Mouse (Mus musculus) gastrocnemius, adult 8-10 months (tissue): Measurements from ENCODE around the gene Zbtb7b. TPM values are rescaled to one million over a fixed set of nuclear protein-coding genes. Genes with fewer than 3 reads are reported as not detected.

Experiments
- DNase-seq, 2 experiments: peaks; one replicate each; pipeline ENCODE4 v3.0.0; 2022; ENCODE audit warnings: low spot score in 2 of 2
- total RNA-seq, 4 experiments: library from RNA; stranded (reverse); gene quantifications; 2 replicates each; pipeline ENCODE4 v1.2.4; 2022

Gene Zbtb7b
- total RNA-seq, 4 experiments from 2014 or later, result 24.0 to 29.5 (median 27.7) TPM

DNA sequence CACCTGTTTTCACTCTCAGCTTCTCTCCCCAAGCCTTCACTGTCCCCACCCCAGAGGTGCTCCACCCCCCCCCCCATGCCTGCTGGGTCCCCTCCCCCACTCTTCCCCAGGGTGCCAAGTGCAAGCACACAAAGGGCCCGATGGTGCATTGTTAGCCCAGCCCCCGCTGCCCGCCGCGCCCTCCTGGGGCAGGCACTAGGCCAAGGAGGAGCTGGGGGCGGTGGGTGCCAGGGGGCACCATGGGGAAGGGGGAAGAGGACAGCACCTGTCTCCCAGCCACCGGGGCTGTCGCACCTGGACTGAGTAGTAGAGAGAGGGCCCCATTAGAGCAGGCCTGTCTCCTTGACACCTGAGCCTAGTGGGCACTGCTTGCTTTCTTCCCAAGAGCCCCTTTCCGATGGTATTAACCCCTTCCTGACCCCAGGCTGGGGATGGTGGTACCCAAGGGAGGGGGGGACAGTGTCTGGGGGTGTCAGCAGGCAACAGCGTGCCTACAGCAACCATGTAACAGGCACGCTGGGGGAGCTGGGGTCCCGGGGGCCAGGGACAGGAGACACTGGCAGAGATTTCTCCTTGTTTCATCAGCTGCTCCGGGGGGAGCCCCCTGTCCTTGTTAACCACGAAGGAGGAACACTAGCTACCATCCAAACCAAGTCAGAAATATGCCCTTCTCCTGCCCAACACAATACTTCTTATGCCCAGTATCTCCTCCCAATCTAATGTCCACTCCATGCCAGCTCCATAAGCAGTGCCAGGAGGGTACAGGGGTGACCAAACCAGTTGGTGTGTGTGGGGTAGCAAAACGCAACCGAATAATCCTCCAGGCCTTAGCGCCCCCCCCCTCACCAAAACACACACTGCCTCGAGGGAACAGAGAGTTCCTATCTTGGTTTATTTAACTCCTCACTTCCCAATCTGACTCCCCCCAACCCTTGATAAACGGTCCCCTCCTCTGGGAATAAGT is 3.6 kb downstream of the Zbtb7b start:
- DNase-seq, result no peak

DNA sequence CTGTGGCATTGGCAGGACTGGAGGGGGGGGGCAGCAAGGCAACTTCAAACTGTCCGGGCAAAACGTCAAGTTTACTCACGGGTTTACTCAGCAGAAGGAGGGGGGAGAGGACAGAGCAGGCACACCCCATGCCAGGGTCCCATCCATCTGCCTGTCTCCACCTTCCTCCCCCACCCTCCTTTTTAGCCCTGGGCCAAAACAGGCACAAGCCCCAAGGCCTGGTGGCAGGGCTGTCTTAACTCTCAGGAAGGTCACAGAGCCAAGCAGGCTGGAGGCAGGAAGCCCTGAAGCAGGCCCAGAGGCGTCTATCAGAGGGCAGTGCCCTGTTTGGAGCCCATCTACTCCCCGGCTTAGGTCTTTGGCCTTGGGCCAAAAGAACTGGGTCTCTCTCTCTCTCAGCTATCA is 4.5 kb downstream of the Zbtb7b start:
- DNase-seq, result peak; percentile 47 to 65

DNA sequence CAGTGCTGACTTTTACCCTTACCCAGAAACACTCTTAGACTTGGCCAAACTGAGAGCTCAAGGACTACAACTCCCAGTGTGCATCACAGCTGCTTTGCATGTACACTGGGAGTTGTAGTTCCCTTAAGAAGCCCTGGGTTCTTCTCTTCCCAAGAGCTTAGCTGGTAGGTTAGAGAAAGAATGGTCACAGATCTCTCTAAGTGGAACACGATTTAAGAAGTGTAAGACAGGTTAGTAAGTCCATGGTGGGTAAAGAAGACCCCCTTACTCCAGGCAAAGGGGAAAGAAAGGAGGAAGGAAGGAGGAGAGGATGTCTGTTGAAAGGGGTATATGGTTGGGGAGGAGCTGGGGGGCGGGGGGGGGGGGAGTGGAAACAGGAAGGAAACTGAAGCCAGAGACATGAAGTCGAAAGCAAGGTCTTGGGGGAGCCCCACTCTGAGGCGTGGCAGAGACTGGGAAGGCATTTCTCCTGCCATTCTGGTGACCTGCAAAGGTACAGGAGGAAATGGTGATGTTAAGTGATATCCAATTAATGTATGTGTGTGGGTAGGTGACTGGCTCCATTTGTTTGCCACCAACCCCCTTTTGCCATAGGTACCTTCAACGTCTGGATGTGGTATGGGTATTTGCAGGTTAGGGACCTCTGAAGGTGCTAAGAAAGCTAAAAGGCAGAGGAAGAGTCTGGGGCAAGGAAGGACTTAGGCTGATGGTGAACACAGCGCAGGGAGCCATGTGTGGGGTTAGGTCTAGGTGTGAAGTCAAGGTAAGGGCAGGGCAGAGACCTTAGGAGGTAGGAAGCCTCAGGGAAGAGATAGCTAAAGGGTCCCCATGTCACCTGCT is 5.5 kb downstream of the Zbtb7b start:
- DNase-seq, result no peak

DNA sequence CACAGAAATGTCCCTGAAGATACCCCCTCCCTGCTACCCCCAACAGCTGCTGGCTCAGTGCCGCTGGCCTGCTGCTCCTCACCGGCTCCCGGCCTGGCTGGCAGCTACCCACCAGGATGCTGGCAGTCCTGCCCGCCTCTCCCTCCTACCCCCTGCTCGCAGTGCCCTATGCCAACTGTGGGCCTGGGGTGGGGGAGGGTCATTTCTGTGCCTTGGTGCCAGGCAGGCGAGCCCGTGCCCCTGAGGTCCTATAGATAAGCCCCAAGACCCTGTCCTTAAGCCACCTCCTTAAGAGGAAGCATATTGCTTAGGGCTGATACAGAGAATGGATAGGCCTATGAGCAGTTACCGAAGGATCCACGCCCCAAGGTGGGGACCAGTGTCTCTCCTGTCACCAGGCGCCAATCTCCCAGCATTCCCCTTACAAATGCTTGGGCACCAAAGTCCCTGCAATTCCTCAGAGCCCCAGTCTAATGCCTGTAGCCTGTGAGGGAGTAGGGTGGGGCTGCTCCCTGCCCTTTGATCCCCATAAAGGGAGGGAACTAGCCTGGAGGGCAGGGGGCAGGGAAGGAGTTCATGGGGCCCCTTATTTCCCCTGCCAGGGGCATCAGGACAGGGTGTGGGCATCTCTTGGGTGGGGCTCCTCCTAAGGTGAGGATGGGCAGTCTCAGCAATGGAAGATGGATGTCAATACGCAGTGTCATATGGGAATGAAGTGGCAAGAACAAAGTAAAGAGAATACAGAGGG is 6.3 kb downstream of the Zbtb7b start:
- peak; percentile 61 to 84 for DNase-seq

DNA sequence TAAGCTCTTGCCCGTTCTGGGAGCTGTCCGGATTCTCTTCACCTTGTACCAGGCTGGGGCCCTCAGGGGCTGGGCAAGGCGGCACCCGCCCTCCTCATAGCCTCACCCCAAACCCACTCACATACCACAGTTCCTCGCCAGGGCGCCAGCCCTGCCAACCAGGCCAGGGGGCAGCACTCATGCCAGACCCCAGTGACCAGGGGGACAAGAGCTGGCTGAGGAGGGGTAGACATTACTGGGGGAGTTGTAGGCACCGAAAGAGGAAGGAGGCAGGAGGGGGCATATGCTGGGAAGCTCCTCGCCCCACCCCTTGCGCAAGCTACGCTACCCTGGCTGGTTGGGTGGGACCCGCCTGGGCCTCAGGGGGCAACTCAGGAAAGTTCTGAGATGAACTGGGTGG is 6.9 kb downstream of the Zbtb7b start:
- peak in 1 of 2 experiments; percentile 43 for DNase-seq

DNA sequence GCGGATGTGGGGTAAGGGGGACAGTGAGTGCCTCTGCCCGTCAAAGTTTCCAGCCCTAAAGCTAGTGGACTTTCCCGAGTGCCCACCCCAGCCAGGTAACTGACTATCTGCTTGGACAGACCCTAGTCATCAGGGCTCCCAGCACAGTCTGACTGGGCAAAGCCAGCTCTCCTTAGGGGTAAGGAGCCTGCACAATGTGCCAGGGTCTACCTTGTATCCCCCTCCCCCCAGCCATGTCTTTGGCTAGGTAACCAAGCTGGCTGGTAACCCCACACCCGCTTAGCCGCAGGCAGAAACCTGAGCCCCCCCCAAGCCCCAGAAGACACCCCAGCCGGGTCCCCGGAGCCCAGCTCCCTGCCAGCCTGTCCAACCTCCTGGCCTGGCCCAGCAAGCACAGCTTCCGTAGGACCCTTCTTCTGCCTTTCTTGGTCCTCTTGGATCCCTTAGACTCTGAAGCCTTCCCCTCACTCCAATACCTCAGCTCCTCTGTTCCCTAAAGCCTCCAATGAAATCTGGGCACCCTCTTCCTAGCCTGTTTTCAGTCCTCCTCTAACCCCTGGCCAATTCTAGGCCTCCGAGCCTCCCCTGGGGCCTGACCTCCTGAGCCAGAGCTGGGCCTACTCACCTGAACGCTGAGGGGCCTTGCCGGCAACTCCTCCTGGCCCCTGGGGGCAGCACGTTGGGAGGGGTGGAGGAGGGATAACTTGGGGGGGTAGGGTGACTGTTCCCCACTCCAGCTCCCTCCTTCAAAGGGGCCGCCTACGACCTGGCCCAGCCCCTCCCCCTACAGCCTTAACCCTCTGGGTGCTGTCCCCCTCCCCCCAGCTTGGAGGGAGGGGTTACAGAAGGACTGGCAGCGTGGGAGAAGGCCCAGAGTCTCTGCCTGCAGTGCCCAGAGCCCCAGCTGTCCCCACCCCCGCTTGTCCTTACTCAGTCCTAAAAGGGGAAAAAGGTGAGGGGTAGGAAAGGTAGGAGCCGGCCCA is 7.8 kb downstream of the Zbtb7b start:
- peak in 1 of 2 experiments; percentile 53 for DNase-seq

DNA sequence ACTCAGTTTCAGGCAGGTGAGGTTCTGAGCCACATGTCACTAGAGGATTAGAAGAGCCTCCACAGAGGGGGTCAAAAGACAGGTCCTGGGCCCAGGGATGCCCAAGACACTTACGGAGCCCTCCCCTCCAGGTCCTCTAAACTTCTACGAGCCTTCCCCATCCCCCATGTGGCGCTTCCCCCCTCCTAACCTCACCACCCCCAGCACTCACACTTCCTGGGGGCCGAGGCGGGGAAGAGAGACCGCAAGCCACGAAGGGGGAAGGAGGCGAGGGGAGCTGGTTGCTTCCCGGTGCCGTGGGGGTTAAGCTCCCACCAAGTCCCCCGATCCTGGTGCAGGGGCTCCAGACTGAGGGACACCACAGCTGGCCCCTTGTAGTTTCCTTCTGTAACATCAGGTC is 9.1 kb downstream of the Zbtb7b start:
- no peak for DNase-seq

DNA sequence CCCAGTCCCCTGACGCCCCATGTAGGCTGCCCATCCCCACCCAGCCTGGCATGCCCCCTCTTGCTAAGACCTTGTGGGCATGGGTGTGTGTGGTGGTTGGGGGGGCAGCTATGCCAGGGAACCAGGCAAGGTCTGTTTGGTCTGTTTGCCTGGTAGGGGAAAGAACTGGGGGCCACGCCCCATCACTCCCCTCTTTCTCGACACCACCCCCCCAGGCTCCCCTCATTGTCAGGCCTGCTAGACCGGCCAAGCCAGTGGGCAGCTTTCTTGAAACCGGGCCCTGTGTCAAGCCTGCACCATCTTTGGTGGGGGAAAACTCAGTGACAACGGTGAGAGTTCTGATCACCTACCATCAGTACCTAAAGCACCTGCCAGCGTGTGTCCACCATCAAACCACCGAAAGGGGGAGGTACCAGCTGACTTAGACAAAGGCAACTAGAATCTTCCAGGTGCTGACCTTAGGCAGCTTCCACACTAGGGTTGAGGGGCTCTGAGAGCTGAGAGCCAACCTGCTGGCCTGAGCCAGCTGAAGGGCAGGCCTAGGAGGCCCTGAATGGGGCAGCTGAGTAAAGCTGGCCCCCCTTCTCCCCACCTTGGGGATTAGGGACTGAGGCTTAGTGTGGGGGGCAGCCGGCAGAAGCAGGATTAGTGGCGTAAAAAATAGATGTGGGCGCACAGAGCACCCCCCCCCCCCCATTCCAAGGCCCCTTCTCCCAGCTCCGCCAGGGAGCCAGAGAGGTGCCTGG is 10.1 kb downstream of the Zbtb7b start:
- DNase-seq, result no peak

DNA sequence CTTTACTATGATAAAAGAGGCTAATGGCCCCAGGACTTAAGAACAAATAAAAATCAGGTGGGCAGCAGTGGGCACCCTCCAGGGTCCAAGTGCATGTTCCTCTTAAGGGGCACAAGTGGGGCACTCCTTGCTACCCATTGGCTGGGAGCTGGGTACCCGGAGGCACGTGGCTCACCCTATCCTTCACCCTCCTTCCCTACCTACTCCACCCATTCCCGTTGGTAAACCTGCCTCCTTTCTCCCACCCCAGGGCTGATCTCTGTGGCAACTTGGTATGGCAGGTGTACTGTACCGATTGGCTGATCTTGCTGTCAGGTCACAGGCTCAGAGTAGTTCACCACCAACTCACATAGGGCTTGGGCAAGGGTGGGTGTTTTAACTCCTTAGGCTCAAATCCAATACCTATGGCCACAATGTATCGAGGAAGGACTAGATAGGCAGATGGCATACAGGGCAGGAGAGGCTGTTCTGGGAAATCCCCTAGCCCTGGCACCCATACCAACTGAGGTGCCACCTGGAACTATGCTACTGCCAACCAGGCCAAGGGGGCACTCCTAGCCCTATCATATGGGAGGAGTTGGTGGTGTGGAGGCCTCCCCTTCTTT is 10.8 kb downstream of the Zbtb7b start:
- no peak for DNase-seq

DNA sequence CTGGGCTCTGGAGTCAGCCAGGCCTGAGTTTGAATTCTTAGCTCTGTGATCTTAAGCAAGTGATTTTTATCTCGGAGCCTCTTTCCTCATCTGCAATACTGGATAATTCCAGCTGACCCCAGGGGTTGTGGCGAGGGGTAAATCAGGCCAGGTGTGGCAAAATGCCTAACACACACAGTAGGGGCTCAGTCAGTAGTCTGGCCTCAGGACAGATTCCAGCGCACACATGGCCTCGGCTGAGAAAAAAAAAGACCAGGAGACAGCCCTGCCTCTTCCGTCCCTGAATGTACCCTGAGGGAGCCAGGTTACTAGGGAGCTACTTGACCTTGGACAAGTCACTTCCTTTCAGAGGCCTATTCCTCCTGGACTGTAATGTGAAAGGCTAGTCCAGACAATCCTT is 11.6 kb downstream of the Zbtb7b start:
- DNase-seq, result no peak

DNA sequence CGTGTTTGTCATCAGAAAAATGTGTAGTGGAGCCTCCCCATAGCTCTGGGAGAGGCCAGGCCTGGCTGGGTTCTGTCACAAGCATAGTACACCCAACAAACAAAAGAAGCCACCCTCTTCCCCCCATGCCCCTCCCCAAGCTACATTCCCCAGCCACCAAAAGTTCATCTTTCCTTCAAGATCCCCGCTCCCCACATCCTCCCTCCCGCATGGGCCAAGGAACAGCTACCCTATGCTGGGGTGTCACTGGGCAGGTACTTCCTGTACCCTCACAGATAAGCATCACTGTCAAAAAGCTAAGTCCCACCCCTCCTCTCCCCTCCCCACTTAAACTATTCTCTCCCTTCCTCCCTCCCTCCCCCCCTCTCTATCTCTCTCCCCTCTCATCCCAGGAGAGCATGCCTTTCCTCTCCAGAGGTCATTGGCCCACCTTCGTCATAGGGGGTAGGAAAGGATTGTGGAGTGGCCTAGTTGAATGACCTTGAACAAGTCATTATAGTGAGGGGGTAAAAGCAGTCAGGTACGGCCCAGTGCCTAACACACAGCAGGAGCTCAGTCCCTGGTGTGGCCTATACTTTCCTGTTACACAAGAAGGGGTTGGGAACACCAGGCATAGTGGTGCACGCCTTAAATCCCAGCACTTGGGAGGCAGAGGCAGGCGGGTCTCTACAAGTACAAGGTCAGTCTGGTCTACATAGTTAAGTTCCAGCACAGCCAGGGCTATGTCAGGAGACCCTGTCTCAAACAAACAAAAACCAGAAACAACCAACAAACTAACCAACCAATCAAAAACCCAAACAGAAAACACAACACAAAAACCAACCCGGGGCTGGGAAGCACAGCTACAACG is 12.3 kb downstream of the Zbtb7b start:
- DNase-seq, result no peak

DNA sequence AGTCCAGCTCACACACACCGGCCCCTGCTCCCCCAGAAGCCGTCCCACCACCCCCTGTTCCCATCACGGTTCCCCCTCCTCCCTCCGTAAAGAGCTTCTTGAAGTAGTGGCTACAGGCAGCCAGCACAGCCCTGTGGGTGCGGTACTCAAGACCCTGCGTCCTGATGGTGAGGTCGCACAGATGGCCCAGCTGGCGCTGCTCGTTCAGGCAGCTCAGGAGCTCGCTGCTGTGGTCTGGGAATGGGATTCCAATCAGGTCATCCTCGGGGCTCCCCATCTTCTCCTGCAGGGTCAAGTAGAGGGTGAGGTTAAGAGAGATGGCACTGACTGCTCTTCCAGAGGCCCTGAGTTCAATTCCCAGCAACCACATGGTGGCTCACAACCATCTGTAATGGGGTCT is 13.3 kb downstream of the Zbtb7b start:
- DNase-seq, result no peak

DNA sequence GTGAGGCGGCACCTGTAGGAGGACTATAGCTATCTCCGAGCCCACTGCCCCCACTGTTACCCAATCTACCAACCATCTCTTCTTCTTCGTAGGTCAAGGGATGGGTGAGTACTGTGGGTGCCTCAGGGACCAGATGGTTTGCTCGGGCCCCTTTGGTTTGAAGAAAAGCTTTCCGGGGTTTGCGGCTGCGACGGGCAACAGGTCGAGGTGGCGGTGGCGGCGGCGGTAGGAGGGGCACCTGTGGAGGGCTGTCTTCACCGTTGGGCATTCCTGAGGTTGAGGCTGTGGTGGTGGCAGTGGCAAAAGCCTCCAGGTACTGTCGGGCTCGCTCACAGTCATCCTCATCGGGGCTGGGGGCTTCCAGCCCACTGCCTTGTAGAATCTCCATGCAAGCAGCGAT is 13.9 kb downstream of the Zbtb7b start:
- DNase-seq, result no peak

DNA sequence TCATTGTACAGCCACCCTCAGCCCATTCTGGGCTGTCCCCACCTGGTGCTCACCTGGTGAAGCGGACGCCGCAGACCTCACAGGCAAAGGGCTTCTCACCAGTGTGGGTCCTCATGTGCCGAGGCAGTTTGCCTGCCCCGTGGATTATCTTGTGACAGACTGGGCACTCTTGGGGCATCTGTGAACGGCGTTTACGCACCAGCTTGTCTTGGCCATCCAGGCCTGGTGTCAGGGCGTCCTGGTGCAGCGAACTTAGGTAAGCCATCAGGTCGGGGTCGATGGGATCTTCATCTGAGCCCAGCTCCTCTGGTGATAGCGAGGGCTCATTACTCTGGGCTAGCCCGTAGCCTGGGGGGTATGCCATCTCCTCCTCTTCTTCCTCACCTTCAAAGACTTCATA is 14.3 kb downstream of the Zbtb7b start:
- DNase-seq, result no peak

DNA sequence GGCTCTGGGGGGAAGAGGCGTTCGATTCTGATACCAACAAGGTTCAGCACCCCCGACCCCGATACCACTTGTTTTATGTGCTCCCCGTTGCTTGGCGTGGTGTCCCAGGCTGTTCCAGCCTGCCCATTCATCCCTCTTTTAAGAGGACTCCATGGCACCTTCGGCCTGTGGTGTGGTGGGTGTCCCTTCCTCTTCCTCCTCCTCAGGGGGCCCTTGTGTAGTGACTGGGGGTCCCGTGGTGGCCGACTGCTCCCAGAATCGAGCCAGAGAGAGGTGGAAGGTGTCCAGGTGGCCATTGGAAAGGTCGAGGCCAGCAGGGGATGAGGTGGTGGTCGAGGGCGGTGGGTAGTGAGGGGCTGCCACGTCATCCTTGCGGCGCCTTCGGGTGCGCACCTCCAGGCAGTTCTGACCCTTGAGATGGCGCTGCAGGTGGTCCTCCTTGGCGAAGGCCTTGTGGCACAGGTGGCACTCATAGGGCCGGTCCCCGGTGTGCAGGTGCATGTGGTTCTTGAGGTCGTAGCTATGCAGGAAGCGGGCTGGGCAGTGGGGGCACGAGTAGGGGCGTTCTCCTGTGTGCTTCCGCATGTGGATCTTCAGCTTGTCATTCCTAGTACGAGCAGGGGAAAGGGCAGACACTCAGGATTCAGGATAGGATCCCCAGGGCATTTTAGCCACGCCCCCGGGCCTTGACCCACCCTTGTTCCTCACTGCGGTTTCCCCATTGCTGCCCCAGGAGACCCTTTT is 15.0 kb downstream of the Zbtb7b start:
- no peak for DNase-seq

DNA sequence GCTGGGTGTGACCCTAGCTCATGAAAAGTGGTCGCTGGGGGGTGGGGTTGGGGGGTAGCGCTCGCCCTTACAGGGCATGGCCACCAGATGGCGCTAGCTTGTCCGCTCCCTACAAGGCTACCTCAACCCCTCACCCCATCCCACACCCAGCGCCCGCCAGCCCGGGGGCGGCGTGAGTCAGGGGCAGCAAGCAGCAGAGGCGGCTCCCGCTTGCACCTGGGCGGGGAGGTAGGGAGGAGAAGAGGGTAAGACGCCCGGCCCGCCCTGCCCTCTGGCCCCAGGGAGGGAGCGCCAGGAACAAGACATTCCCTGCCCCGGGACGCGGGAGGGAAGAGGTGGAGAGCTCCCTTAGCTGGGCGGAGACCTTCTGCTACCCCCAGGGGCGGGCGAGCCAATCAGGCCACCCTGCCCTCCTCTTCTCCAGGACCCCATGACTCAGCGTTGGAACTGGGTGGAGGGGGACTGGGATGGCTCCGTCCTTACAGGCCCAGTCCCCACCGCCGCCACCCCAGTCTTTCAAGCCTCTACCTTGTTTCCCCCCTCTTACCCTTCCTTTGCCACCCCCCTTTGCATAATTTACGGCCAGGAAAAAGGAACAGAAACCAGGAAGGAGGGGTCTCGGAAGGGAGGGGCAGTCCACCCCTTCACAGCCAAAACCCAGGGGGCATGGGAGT is 16.0 kb downstream of the Zbtb7b start:
- peak; percentile 75 to 76 for DNase-seq

DNA sequence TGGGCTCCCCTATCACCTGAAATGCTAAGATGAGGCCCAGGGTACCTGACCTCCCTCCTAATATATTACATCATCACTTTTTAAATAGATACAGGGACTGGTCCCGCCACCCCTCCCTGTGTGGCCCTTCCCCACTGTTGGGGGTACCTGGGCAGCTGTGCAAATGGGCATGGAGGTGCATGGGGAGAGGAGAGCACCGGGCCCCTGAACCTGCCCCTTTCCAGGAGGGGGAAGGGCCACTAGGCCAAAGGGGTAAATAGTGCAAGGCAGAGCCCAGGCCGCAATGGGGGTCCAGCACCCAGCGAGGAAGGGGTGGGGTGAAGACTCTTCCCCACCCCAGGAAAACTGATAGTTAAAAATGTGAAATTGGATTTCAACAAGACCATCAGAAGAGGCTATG is 16.7 kb downstream of the Zbtb7b start:
- DNase-seq, result no peak
